Mouse (Mus musculus) embryonic facial prominence, embryonic 13.5 days (tissue): Measurements from ENCODE around the gene Cpsf7. TPM values are rescaled to one million over a fixed set of nuclear protein-coding genes. Genes with fewer than 3 reads are reported as not detected.

Experiments
- ATAC-seq: fragments of 200-750 bp; cut with Nextera tagmentation; 2 replicates; pipeline ENCODE4 v1.8.0; 2017; ENCODE audit warnings: low read depth; ENCODE audit not compliant: insufficient number of reproducible peaks, insufficient read depth, low FRiP score, low TSS enrichment
- H3K27ac ChIP-seq: fragments of 300-500 bp; sonication (generic); 2 replicates; pipeline ENCODE4 v1.5.1; 2015; ENCODE audit warnings: moderate library complexity, mild to moderate bottlenecking, inconsistent platforms
- H3K27me3 ChIP-seq: fragments of 300-500 bp; sonication (generic); 2 replicates; pipeline ENCODE4 v1.6.1; 2015; ENCODE audit warnings: mild to moderate bottlenecking, inconsistent platforms
- H3K36me3 ChIP-seq: fragments of 300-500 bp; sonication (generic); 2 replicates; pipeline ENCODE4 v1.6.1; 2015; ENCODE audit warnings: mild to moderate bottlenecking, inconsistent platforms
- H3K4me1 ChIP-seq: fragments of 300-500 bp; sonication (generic); 2 replicates; pipeline ENCODE4 v1.6.1; 2015; ENCODE audit warnings: inconsistent platforms
- H3K4me2 ChIP-seq: fragments of 300-500 bp; sonication (generic); 2 replicates; pipeline ENCODE4 v1.6.1; 2015; ENCODE audit warnings: moderate library complexity, mild to moderate bottlenecking, inconsistent platforms
- H3K4me3 ChIP-seq: fragments of 300-500 bp; sonication (generic); 2 replicates; pipeline ENCODE4 v1.5.1; 2015; ENCODE audit warnings: mild to moderate bottlenecking, inconsistent platforms
- H3K9ac ChIP-seq: fragments of 300-500 bp; sonication (generic); 2 replicates; pipeline ENCODE4 v1.6.1; 2015; ENCODE audit warnings: mild to moderate bottlenecking, inconsistent platforms
- H3K9me3 ChIP-seq: fragments of 300-500 bp; sonication (generic); 2 replicates; pipeline ENCODE4 v1.6.1; 2016; ENCODE audit warnings: inconsistent platforms
- WGBS: fragments of 180-500 bp; shearing (Covaris S2); methylation state at CpG from one replicate; pipeline ENCODE4 v1.1.7; 2015; ENCODE audit warnings: mixed read lengths; 5-methylcytosine and 5-hydroxymethylcytosine counted together
- polyA plus RNA-seq: library from polyadenylated mRNA; unstranded; fragments of >200 nt; fragmentation: Nextera tagmentation; extraction: Ambion mirVana; gene quantifications from 2 replicates; pipeline ENCODE4 v1.2.1, GENCODE M21; 2015

The Cpsf7 gene
- polyA plus RNA-seq, 1 experiment from 2014 or later: 48.3 TPM

GRCm38 (mm10) chr19:10561558-10562314, 36.7 kb downstream of the Cpsf7 start:
- H3K27ac ChIP-seq: no peak overlapping the region
- no peaks in the 10 kb centered on the region for H3K27me3 ChIP-seq
- no peaks in the 10 kb centered on the region for H3K36me3 ChIP-seq
- 45% methylated on average over 6 of the region's 6 CpGs for WGBS
- H3K4me2 ChIP-seq: no peak overlapping the region
- no peak overlapping the region for H3K4me3 ChIP-seq
- H3K9me3 ChIP-seq: no peaks in the 10 kb centered on the region
- no peak for ATAC-seq
- H3K9ac ChIP-seq: peak overlapping the region; percentile 4; the same call in 1 of the 2 replicates
- no peaks in the 10 kb centered on the region for H3K4me1 ChIP-seq

GRCm38 (mm10) chr19:10562351-10562750, 37.3 kb downstream of the Cpsf7 start:
- no peak overlapping the region for H3K27ac ChIP-seq
- no peak for ATAC-seq
- H3K9me3 ChIP-seq: no peaks in the 10 kb centered on the region
- 30% methylated on average over 5 of the region's 5 CpGs for whole genome bisulfite sequencing
- H3K9ac ChIP-seq: no peak overlapping the region
- H3K4me1 ChIP-seq: no peaks in the 10 kb centered on the region
- H3K27me3 ChIP-seq: no peaks in the 10 kb centered on the region
- no peak overlapping the region for H3K4me2 ChIP-seq
- H3K36me3 ChIP-seq: no peaks in the 10 kb centered on the region
- H3K4me3 ChIP-seq: no peak overlapping the region

GRCm38 (mm10) chr19:10564278-10564677, 39.2 kb downstream of the Cpsf7 start:
- Histone ChIP-seq H3K9ac (no peak overlapping the region), H3K36me3 (peaks cover 4% of the 10 kb centered on the region; the same call in 1 of the 2 replicates), H3K4me2 (no peak overlapping the region), H3K4me1 (no peaks in the 10 kb centered on the region), H3K9me3 (no peaks in the 10 kb centered on the region), H3K27ac (no peak overlapping the region), H3K4me3 (no peak overlapping the region), H3K27me3 (no peaks in the 10 kb centered on the region)
- ATAC-seq: no peak
- 83% methylated on average over 6 of the region's 6 CpGs for WGBS

GRCm38 (mm10) chr19:10565217-10565616, 40.2 kb downstream of the Cpsf7 start:
- no peaks in the 10 kb centered on the region for H3K9me3 ChIP-seq
- WGBS: 87% methylated on average over 4 of the region's 4 CpGs
- H3K27ac ChIP-seq: no peak overlapping the region
- H3K36me3 ChIP-seq: peaks cover 13% of the 10 kb centered on the region
- H3K4me1 ChIP-seq: no peaks in the 10 kb centered on the region
- H3K4me2 ChIP-seq: no peak overlapping the region
- no peak overlapping the region for H3K4me3 ChIP-seq
- no peaks in the 10 kb centered on the region for H3K27me3 ChIP-seq
- no peak for ATAC-seq
- no peak overlapping the region for H3K9ac ChIP-seq

GRCm38 (mm10) chr19:10569627-10570026, 44.6 kb downstream of the Cpsf7 start:
- H3K4me2 ChIP-seq: no peak overlapping the region
- no peak overlapping the region for H3K4me3 ChIP-seq
- peaks cover 53% of the 10 kb centered on the region for H3K36me3 ChIP-seq
- 95% methylated on average over 6 of the region's 6 CpGs for WGBS
- no peaks in the 10 kb centered on the region for H3K27me3 ChIP-seq
- H3K4me1 ChIP-seq: no peaks in the 10 kb centered on the region
- H3K27ac ChIP-seq: no peak overlapping the region
- no peaks in the 10 kb centered on the region for H3K9me3 ChIP-seq
- no peak for ATAC-seq
- no peak overlapping the region for H3K9ac ChIP-seq

GRCm38 (mm10) chr19:10576690-10577561, 51.9 kb downstream of the Cpsf7 start, which contains the start of the genes Cyb561a3 and Tmem138:
Gene Cyb561a3, plus strand, starts transcription at chr19:10577172.
Gene Tmem138, minus strand, starts transcription at chr19:10577362.
- peaks cover 18% of the 10 kb centered on the region for H3K4me1 ChIP-seq
- H3K4me3 ChIP-seq: peak within 1 kb of the TSS; percentile 68
- H3K27ac ChIP-seq: peak within 1 kb of the TSS; percentile 88
- H3K36me3 ChIP-seq: peaks cover 30% of the 10 kb centered on the region
- WGBS: under 1% methylated on average over 44 of the region's 44 CpGs
- H3K4me2 ChIP-seq: peak within 1 kb of the TSS; percentile 84
- no peaks in the 10 kb centered on the region for H3K9me3 ChIP-seq
- peak; percentile 91 for ATAC-seq
- no peaks in the 10 kb centered on the region for H3K27me3 ChIP-seq
- peak within 1 kb of the TSS; percentile 85 for H3K9ac ChIP-seq

- no peak for ATAC-seq
- Histone ChIP-seq H3K4me1 (peaks cover 18% of the 10 kb centered on the region), H3K9me3 (no peaks in the 10 kb centered on the region), H3K4me2 (no peak overlapping the region), H3K27ac (no peak overlapping the region), H3K36me3 (peaks cover 9% of the 10 kb centered on the region), H3K4me3 (no peak overlapping the region), H3K27me3 (no peaks in the 10 kb centered on the region), H3K9ac (no peak overlapping the region)
- 66% methylated on average over 3 of the region's 3 CpGs for WGBS
Observed at GRCm38 (mm10) chr19:10580102-10580501, 55.0 kb downstream of the Cpsf7 start.

- ATAC-seq: no peak
- Histone ChIP-seq H3K9ac (no peak overlapping the region), H3K4me2 (no peak overlapping the region), H3K9me3 (no peaks in the 10 kb centered on the region), H3K4me3 (no peak overlapping the region), H3K4me1 (peaks cover 18% of the 10 kb centered on the region), H3K27me3 (no peaks in the 10 kb centered on the region), H3K36me3 (peaks cover 7% of the 10 kb centered on the region), H3K27ac (no peak overlapping the region)
- WGBS: 83% methylated on average over 3 of the region's 3 CpGs
Observed at GRCm38 (mm10) chr19:10580761-10581160, 55.7 kb downstream of the Cpsf7 start.

GRCm38 (mm10) chr19:10581984-10582383, 56.9 kb downstream of the Cpsf7 start:
- H3K4me3 ChIP-seq: no peak overlapping the region
- peaks cover 10% of the 10 kb centered on the region for H3K36me3 ChIP-seq

GRCm38 (mm10) chr19:10583550-10584146, 58.6 kb downstream of the Cpsf7 start:
- Histone ChIP-seq H3K27ac (no peak overlapping the region), H3K4me1 (peaks cover 4% of the 10 kb centered on the region), H3K36me3 (peaks cover 14% of the 10 kb centered on the region), H3K27me3 (no peaks in the 10 kb centered on the region), H3K9ac (no peak overlapping the region), H3K9me3 (no peaks in the 10 kb centered on the region), H3K4me3 (no peak overlapping the region), H3K4me2 (no peak overlapping the region)
- no peak for ATAC-seq
- WGBS: 81% methylated on average over 7 of the region's 7 CpGs

More at GRCm38 (mm10) chr19:10581984-10582383, 56.9 kb downstream of the Cpsf7 start:
- Histone ChIP-seq H3K4me2 (no peak overlapping the region), H3K9ac (no peak overlapping the region), H3K4me1 (peaks cover 13% of the 10 kb centered on the region), H3K27me3 (no peaks in the 10 kb centered on the region), H3K9me3 (no peaks in the 10 kb centered on the region), H3K27ac (no peak overlapping the region)
- no peak for ATAC-seq
- 85% methylated on average over 6 of the region's 6 CpGs for WGBS

GRCm38 (mm10) chr19:10585112-10585511, 60.0 kb downstream of the Cpsf7 start:
- Histone ChIP-seq H3K4me2 (no peak overlapping the region), H3K27me3 (no peaks in the 10 kb centered on the region), H3K9ac (no peak overlapping the region), H3K4me3 (no peak overlapping the region), H3K27ac (no peak overlapping the region), H3K4me1 (peaks cover 11% of the 10 kb centered on the region), H3K9me3 (no peaks in the 10 kb centered on the region), H3K36me3 (peaks cover 14% of the 10 kb centered on the region)
- no peak for ATAC-seq
- 86% methylated on average over 8 of the region's 8 CpGs for WGBS
